Mouse (Mus musculus): Measurements from ENCODE around the gene Opcml.

DNA sequence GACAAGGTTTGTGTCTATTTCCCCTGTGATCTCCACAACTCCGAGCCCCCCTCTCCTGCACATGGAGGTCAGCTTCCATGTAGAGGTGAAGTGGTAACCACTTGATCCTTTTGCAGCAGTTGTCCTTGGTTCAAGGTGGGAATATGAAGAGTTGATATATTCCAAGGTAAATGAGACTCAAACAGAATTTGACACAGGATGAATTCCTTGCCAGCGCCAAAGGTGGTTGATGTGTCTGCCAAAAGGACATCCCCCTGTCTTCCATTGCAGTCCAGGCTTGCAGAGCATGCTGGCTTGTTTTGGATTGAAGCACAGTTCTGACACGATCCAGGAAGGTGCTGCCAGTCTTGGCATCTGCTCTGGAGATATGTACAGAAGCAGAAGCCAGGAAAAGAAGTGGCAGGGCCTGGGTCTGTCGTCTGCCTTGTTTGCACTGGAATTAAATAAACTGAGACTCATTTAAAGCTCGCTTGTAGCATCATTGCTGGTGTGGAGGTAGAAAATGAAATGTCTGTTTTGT lies 893.4 kb downstream of the Opcml start:
- no peak for TF ChIP-seq POLR2A (IDR thresholded peaks at IDR 0.05; ENCODE audit: borderline replicate concordance, low read depth, low read length)
- TF ChIP-seq CTCF (IDR thresholded peaks at IDR 0.05; ENCODE audit: low read depth, low read length), result no peak

All from bone marrow macrophage, adult 2 months (primary cell).